Mouse (Mus musculus): ENCODE results near the gene Aktip. TPM values are rescaled to one million over a fixed set of nuclear protein-coding genes. Genes with fewer than 3 reads are reported as not detected.
A peak's percentile ranks its signal among the peaks of the same experiment; 100 is the strongest.

Aktip gene
- total RNA-seq, 2 experiments from 2014 or later = 67.4 to 70.3 TPM

DNA sequence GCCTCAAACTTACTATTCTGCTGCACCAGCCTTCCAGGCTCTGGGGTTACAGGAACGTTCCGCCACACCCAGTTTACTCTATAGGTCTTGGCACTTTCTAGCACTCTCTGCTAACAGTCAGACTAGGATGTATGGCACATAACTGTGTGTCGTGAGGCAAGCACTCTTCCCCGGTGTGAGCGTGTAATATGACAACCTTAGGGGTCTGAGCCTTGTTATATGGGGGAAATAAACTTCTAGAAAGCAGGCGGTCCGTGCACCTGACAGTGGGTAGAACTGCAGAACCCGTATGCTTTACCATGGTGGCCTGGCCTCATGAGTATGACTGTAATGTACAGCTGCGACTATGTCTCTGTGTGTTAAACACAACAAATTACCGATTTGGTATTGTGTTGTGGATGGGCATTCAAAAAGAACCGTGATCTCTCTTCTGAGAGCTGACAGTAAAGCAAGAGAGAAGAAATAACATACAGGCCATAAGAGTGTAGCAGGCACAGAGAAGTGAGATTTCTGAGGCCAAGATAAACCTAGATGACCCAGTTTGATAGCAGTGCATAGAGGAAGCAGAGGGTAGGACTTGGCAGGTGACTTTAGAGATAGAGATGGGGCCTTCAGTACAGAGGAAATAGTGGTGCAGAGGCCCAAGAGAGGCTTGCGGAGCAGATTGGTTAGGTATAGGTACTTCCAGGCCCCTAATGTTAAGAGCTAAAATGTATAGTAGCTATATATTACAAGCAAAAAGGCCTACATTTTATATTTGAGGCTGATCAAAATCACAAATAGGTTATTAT, 122.5 kb downstream of the Aktip start:
- no peak for DNase-seq (ENCODE audit: low spot score in 2 of 2)
- intact Hi-C loops (cut with DNase I) = no loop called here

DNA sequence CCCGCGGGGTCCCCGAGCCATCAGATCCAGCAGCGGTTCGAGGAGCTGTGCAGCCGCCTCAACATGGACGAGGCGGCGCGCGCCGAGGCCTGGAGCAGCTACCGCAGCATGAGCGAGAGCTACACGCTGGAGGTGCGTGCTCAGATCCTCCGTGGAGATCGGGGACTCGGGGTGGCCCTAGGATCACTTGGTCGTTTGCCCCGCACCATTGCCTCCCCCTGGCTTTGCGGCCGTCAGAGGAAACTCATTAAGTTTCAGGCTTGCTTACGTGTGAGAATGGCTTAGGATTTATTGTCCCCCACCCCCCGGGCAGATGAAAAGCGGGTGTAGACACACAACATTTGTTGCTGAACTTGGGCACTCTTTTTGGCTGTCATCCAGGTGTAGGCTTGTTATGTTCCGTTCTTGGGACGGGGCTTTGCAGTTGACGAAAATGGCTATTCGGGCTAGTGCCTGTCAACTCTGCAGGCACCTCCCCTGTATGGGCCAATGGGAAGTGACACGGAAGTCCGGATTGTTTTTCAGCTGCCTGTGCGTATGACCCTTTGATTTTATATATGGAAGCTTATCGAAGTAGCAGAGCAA, 129.4 kb downstream of the Aktip start:
- intact Hi-C loops (cut with DNase I) = no loop called here
- peak; percentile 65 to 81 for DNase-seq (ENCODE audit: low spot score in 2 of 2)

DNA sequence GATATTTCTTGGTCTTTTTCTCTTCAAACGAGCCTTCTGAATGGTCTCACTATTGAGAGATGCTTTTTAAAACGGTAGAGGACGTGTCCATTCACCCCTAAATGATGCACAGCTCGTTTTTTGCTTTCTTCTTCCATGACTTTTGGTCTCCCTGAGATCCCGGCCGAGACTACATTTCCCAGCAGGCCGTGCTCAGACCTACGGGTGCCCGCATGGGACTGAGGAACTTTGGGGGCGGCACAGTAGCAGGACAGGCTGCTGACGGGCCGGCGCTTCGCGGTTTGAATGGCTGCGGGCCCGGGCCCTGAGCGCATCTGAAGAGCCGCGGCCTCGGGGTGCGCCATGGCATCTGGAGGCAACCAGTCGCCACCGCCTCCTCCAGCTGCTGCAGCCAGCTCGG, 129.9 kb downstream of the Aktip start, which contains the start of gene Rbl2:
Gene Rbl2, plus strand, starts transcription at position 224 of the 400 bp plus-strand sequence.
- DNase-seq (ENCODE audit: low spot score in 2 of 2) = peak; percentile 96
- intact Hi-C loops (cut with DNase I) = no loop called here

DNA sequence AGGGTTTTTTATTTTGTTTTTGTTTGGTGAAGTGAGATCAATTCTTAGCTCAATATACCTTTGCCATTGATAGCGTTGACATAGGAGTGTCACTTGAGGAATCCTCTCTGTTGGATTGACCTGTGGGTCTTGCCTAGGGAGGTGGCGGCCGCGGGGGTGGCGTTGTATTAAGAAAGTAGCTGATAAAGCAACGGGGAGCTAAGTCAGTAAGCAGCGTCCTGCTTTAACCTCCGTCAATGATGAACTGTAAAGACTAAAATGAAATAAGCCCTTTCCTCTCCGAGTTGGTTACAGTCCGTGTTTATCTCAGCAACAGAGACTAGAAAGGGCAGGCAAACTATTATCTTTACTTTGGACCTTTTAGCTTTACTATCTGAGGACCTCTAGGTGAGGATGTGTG, 130.4 kb downstream of the Aktip start:
- no peak for DNase-seq (ENCODE audit: low spot score in 2 of 2)
- intact Hi-C loops (cut with DNase I) = no loop called here

DNA sequence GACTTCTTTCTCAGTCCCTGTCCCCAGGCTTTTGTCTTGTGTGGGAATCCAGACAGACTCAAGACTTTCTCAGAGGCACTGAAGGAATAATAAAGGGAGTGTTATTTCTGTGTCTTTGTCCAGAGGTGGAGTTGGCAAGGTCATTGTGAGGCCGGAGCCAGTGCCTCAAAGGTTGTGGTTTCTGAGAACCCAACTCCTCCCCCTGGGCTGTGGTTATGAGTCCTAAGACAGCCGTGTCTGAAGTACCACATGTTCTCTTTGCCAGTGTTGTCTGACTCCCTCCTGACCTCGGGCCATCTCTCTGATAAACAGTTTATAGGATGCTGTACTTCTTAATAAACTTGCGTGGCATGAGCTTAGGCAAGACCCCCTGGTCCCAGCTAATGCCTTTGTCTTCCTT, 134.6 kb downstream of the Aktip start:
- no peak for DNase-seq (ENCODE audit: low spot score in 2 of 2)
- intact Hi-C loops (cut with DNase I) = no loop called here

Other genes with a start within 250 kb of the Aktip start
- gene Rbl2, start 129.9 kb downstream of the Aktip start, total RNA-seq (2021) = 10 to 100 TPM; 30.6 to 30.7 TPM
- gene Rpgrip1l, start 113.3 kb upstream of the Aktip start, total RNA-seq (2021) = 10 to 100 TPM; 25.9 to 26.1 TPM
- 100 to 1,000 TPM; 120 to 123 TPM for gene Fto, start 113.5 kb upstream of the Aktip start, total RNA-seq (2021)

Data from left cerebral cortex, postnatal 14 days (tissue).